Mouse (Mus musculus) cerebellum, adult (tissue): ENCODE results near the gene Erv3.

Source experiments
- ATAC-seq: cut with Nextera tagmentation; 2 replicates; pipeline ENCODE4 v1.9.2; 2017; ENCODE audit warnings: mild to moderate bottlenecking, moderate library complexity, mixed read lengths; ENCODE audit not compliant: insufficient number of reproducible peaks, low FRiP score, low TSS enrichment

The Erv3 gene

GRCm38 (mm10) chr2:131859721-131860120, at the start of gene Erv3:
TSS of gene Erv3 (minus strand) at chr2:131859747.
- ATAC-seq: no peak

DNA sequence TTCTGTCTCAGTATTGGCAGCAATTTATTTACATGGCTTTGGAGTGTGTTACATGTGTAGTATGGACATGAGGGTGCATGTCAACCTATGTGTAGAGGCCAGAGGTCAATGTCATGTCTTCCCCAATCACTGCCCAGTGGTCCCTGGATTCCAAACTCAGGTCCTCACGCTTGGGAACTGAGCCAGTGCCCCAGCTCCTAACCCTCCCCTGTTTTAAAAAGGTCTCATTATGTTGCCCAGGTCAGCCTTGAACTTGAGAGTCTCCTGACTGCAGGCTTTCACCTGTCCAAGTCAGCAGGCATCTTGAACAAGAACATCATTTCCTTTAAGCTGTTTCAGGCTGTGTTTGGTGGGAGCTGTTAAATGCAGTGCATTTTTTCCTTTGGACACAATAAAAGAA, 49.4 kb upstream of the Erv3 start:
- ATAC-seq: no peak

- no peak for ATAC-seq
Observed at GRCm38 (mm10) chr2:131908351-131908861, 48.9 kb upstream of the Erv3 start.

DNA sequence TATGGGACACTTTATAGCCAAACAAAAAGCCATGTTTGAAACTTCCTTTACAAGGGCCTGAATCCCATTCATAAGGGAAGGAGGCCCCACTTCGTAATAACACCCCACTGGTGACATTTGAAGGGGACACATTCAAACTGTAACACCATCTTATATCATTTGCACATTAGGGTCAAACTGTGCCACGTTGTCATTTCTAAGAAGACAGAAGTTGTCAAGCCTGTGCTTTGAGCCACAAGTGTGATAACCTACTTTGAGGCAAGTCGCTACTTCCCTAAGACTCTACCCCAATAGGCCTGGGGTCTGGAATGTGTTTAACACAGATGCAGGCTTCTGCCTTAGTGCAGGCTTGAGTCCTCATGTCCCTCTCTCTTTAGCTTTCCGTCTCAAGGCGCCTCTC, 47.8 kb upstream of the Erv3 start:
- ATAC-seq: no peak

GRCm38 (mm10) chr2:131906846-131907245, 47.3 kb upstream of the Erv3 start:
- no peak for ATAC-seq

- no peak for ATAC-seq
Observed at GRCm38 (mm10) chr2:131906266-131906665, 46.7 kb upstream of the Erv3 start.

DNA sequence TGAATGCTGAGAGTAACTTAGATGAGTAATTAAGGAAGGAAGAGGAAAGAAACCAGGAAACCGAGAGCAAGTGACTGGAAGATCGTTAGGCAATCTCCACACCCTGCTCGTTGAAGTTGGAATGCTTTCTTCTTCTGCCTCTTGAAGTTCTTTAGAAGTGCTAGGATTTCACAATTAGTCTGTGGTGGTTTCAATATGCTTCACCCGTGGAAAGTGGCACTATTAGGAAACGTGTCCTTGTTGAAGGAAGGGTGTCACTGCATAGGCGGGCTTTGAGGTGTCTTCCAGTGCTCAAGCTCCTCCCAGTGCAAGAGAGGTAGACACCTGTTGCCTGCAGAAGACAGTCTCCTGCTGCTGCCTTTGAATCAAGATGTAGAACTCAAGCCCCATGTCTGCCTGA, 46.2 kb upstream of the Erv3 start:
- ATAC-seq: no peak

DNA sequence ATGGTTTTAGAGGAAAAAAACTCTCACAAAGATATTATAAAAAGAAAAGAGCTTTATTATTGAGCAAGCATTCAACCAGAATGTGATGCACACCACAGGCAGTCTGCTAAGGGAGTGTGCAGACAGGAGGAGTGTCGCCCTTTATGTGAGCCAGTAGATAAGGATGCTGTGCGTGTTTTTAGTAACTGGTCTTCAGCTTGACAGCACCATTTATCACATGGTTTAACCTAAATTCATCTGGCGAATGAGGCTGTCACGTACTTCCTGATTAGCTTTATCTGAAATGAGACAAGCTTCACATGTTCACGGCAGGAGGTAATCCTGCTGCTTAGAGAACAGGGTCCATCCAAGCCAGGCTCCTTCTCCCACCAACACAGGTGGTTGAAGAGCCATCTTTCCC, 45.5 kb upstream of the Erv3 start:
- no peak for ATAC-seq

DNA sequence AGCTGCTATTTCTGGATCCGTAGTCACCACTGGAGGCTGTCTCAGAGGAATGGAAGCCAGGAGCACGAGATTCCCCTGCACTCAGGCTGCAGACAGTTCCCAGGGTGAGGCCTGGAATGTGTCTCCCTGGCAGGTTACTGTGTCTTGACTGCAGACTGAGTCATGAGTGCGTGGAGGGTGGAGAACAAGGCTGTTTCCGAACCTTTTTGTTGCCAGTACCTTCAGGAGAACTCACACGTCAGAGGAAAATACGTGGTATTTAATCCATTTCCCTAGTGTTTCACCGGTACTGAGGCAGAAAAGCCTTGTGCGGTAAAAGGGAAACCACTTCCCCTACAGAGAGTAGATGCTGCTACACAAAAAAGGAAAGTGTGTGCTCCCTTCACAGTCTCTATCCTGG, 43.3 kb upstream of the Erv3 start:
- 0 out of 2 replicates have a peak, but pooled peaks have one; percentile 45 for ATAC-seq

- ATAC-seq: no peak
Observed at GRCm38 (mm10) chr2:131902423-131902822, 42.9 kb upstream of the Erv3 start.

DNA sequence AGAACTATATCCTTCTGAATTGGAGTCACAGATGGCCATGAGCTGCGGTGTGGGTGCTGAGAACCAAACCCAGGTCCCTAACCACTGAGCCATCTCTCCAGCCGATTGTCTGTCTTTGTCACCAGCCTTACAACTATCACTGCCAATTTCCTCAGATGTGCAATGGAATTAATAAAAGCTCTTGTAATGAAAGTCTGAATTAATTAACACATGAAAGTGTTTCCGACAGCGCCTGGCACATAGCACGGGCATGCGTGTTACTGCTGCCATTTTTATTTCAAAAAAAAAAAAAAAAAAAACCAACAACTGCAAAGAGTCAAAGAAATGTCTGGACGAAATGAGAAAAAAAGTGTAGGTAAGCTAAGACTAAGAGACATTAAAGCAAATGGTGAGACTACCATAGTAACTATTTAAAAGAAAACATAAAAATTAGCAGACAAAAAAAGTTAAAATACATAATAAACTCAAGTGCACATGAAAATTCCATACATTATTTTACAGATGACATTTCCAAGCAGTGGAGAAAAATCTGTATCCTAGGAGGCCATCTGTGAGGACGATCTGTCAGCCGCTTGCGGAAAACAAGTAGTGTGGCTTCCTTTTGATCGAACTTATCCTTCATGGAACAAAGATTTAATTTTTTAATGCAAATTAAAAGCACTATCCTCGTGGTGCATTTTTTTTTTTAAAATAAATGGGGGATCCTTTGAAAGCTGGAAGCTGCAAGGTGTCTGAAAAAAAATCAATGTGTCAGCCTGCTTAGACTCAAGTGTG, 38.0 kb upstream of the Erv3 start:
- ATAC-seq: no peak

- no peak for ATAC-seq
Observed at GRCm38 (mm10) chr2:131896011-131896410, 36.5 kb upstream of the Erv3 start.

- no peak for ATAC-seq
Observed at GRCm38 (mm10) chr2:131895106-131895505, 35.6 kb upstream of the Erv3 start.

DNA sequence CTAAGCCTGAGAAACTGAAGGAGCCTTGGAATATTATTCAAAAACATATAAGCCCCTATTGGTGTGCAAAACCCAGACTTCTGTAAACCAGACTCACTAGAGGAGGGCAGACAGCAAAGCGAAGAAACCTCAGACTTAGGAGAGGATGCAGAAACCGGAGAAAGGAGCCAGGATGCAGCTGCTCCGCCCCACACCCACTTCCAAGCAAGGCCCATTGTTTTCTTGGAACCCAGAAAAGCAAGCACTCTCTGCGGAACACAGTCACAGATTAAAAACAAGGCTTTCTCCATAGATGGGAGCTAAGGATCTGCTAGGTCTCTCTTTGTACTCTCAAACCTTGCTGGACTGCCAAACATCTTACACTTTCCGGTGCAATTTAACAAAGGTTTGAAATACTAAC, 33.0 kb upstream of the Erv3 start:
- no peak for ATAC-seq

DNA sequence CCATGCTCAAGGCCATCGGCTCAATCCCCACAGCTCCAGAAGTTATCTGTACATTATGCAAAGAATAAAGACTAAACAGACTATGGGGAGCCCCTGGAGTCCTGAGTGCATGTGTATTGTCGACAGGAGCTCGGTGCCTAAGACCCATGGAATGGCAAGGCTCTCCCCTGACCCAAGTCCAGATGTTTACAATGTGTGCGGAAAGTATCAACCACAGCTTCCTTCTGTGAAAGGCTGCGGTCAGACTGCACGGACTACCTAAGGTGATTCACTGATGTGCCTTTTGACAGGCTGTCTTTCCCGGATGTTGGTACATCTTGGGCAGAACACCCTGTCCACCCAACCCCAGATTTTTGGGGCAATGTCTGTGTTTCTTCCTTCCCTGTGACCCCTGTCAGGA, 28.7 kb upstream of the Erv3 start:
- ATAC-seq: no peak

DNA sequence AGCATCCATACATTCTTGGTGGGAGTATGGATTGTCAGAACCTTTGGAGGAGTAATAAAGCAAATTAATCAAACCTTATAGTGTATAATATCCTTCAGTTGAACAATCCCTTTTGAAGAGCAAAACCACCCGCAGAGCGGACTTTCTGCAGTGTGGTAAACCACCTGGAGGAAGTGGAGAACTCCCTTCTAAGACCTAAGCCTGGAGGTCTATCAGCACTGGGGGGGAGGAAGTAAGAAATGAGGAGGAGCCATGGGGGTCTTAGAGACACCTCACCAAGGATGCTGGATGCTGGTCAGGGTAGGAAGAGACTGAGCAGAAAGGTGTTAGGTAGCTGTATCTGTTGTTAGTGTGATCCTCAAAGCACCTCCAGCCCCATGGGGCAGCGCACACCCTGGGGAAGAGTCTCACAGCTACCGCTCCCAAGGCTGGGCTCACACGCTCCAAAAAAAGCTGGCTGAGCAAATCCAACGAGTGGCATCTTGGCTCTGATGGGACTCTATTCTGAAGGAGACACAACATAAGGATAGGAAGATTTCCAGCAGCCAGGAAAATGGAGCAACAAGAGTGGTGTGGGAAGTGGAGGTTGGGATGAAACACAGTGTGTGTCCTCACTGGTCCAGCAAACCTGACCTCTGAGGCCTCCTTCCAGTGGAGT, 27.1 kb upstream of the Erv3 start:
- no peak for ATAC-seq

- ATAC-seq: no peak
Observed at GRCm38 (mm10) chr2:131883136-131883535, 23.6 kb upstream of the Erv3 start.

DNA sequence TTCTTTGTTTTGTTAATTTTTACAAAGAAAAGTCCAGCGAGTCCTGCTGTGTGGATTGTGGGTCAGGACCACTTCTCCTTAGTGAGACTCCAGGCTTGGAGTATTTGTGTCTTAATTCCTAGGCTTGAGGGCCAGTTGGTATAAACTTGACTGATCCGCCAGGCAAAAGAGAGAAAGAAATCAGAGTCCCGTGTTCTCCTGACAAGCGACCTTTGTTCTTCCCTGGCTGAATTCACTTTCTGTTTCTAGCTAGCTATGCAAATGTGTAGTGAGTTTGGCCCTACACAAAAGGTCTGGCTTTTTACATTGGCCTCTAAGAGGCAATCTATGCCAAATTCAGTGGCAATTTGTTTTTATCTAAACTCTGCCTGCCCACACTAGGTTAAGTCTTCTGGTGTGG, 22.2 kb upstream of the Erv3 start:
- ATAC-seq: no peak

DNA sequence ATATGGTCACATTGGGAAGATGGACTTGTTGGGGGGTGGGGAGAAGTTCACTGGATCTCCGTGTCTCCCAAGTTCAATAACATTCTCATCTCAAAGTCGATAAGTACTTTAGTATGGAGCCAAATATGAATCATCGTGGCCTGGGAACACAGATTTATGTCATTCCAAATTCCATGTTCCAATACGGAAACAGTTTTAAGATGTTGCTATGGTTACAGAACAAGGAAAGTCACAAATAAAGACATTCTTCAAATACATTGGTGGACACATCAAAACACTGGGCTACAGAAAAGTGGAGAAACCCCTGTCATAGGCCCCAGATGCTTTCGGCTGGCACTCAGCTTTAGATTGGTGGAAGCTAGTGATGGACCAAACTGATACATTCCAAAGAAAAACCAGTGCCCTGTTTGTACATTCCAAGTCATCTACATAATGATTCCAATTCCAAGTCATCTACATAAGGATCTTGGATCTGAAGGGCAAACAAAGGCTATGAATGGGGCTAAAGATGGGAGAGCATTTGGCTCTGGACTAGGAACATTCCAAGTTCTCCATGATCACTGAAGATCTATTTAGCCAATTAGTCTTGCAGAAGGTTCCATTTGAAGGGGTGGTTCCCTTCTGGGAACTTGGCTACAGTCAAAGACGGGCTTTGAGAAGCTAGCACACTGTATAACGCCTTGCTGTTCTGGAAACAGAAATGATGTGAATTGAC, 17.2 kb upstream of the Erv3 start:
- ATAC-seq: no peak

DNA sequence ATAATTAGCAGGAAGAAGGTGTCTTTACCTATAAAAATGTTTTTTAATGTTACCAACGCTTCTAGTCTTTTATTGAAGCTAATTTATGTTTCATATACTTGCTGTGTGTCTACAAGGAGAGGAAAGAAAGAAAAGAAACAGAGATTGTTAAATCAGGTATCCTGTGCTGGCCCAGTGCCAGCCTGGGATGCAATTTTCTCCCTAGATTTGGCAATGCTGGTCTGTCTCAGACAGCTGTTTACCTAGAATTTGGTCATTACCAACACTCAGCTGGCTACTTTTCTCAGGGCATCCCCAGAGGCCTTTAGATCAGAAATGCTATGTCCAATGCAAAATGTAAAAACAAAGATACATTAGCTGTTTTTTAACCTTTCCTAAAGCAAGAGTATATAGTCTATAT, 13.8 kb upstream of the Erv3 start:
- ATAC-seq: no peak

GRCm38 (mm10) chr2:131868983-131869382, 9.4 kb upstream of the Erv3 start:
- no peak for ATAC-seq
